Mouse (Mus musculus): ENCODE data around the gene Mapk14.

Gene Mapk14

DNA sequence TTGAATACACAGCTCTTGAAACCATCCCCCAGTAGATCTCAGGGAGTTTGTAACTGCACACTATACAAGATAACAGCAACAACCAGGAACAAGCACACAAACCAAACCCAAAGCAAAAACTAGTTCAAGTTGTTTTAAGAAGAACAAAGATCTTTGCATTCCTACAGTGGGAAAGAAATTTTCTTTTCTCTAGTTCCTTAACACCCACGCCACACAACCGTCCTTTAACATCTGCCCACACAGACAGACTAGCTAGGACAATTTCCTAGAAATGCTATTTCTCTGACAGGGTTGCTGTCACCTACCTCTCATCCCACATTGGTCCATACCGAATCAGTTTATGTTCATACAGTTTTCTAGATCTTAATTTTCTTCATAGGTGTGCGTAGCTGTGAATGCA is 105.9 kb downstream of the Mapk14 start:
- no peak for DNase-seq
